Mouse (Mus musculus) limb, embryonic 13.5 days (tissue): ENCODE measurements at regions not wholly inside any gene's neighbourhood (a gene's known extent, or its start where the extent isn't known, plus 50 kb on each side); places are given as distances from the start of the nearest gene placed in this dataset.

Experiments
- ATAC-seq: fragments of 200-750 bp; cut with Nextera tagmentation; 2 replicates; pipeline ENCODE4 v1.8.0; 2017; ENCODE audit warnings: low read depth, moderate number of reproducible peaks, moderate TSS enrichment; ENCODE audit not compliant: low FRiP score
- H3K27ac ChIP-seq: fragments of 300-500 bp; sonication (generic); 2 replicates; pipeline ENCODE4 v1.5.1; 2015; ENCODE audit warnings: inconsistent platforms, mild to moderate bottlenecking, moderate library complexity
- H3K27me3 ChIP-seq: fragments of 300-500 bp; sonication (generic); 2 replicates; pipeline ENCODE4 v1.6.1; 2015; ENCODE audit warnings: mild to moderate bottlenecking, inconsistent platforms
- H3K36me3 ChIP-seq: fragments of 300-500 bp; sonication (generic); 2 replicates; pipeline ENCODE4 v1.6.1; 2015; ENCODE audit warnings: inconsistent platforms, mild to moderate bottlenecking, moderate library complexity
- H3K4me1 ChIP-seq: fragments of 300-500 bp; sonication (generic); 2 replicates; pipeline ENCODE4 v1.6.1; 2015; ENCODE audit warnings: inconsistent platforms
- H3K4me2 ChIP-seq: fragments of 300-500 bp; sonication (generic); replicated peaks from 2 replicates; pipeline ENCODE4 v1.6.1; 2015; ENCODE audit warnings: inconsistent platforms, mild to moderate bottlenecking, moderate library complexity
- H3K4me3 ChIP-seq: fragments of 300-500 bp; sonication (generic); 2 replicates; pipeline ENCODE4 v1.5.1; 2015; ENCODE audit warnings: moderate library complexity, mild to moderate bottlenecking, inconsistent platforms
- H3K9ac ChIP-seq: fragments of 300-500 bp; sonication (generic); 2 replicates; pipeline ENCODE4 v1.6.1; 2015; ENCODE audit warnings: mild to moderate bottlenecking, inconsistent platforms
- H3K9me3 ChIP-seq: fragments of 300-500 bp; sonication (generic); 2 replicates; pipeline ENCODE4 v1.6.1; 2016; ENCODE audit warnings: inconsistent platforms
- WGBS: fragments of 180-500 bp; shearing (Covaris S2); methylation state at CpG from one replicate; pipeline ENCODE4 v1.1.7; 2015; 5-methylcytosine and 5-hydroxymethylcytosine counted together

DNA sequence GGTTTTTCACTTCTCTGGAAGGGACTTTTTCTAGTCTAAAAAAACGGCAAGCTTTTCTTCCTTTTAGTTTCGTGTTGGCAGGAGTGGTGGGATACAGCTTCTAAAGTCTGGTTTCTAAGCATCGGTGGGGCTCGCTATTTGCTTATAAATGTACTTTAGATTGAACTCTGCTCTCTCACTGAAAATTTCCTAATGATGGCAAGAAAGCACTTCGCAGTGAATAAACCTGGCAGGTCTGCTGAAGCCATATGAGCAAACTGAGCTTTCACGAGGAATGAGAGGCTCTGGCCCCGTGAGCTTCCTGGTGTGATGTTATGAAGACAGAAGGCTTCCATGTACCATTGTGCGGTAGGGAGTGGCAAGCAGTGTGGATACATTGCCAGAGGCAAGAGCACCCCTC is 380.0 kb upstream of the Smim15 start:
- Histone ChIP-seq H3K4me1 (peaks cover 27% of the 10 kb centered on the region), H3K27ac (no peak overlapping the region), H3K4me3 (no peak overlapping the region), H3K4me2 (no peak overlapping the region), H3K9me3 (no peaks in the 10 kb centered on the region), H3K9ac (no peak overlapping the region), H3K36me3 (no peaks in the 10 kb centered on the region), H3K27me3 (peaks cover 58% of the 10 kb centered on the region)
- ATAC-seq: no peak
- 49% methylated on average over 8 of the region's 8 CpGs for WGBS

GRCm38 (mm10) chr13:107663745-107664144 is 380.5 kb upstream of the Smim15 start:
- Histone ChIP-seq H3K4me2 (no peak overlapping the region), H3K9ac (no peak overlapping the region), H3K4me3 (no peak overlapping the region), H3K4me1 (peaks cover 32% of the 10 kb centered on the region), H3K9me3 (no peaks in the 10 kb centered on the region), H3K36me3 (no peaks in the 10 kb centered on the region), H3K27ac (no peak overlapping the region), H3K27me3 (peaks cover 58% of the 10 kb centered on the region)
- 33% methylated on average over 12 of the region's 12 CpGs for WGBS
- no peak for ATAC-seq

- Histone ChIP-seq H3K4me1 (peaks cover 33% of the 10 kb centered on the region), H3K9ac (no peak overlapping the region), H3K27me3 (peaks cover 51% of the 10 kb centered on the region), H3K36me3 (no peaks in the 10 kb centered on the region), H3K9me3 (peaks cover 4% of the 10 kb centered on the region; the same call in 1 of the 2 replicates), H3K27ac (no peak overlapping the region), H3K4me2 (no peak overlapping the region), H3K4me3 (no peak overlapping the region)
- 22% methylated on average over 5 of the region's 5 CpGs for WGBS
- no peak for ATAC-seq
These were observed 382.8 kb upstream of the Smim15 start for GRCm38 (mm10) chr13:107661414-107661813.

- peaks cover 54% of the 10 kb centered on the region for H3K27me3 ChIP-seq
- H3K4me1 ChIP-seq: peaks cover 13% of the 10 kb centered on the region
- H3K4me2 ChIP-seq: peak overlapping the region; percentile 64
- H3K9me3 ChIP-seq: no peaks in the 10 kb centered on the region
- WGBS: 3% methylated on average over 27 of the region's 27 CpGs
- H3K4me3 ChIP-seq: peak overlapping the region; percentile 39
- H3K9ac ChIP-seq: 0 out of 2 replicates have a peak overlapping the region, but pooled peaks have one; percentile 35
- H3K36me3 ChIP-seq: no peaks in the 10 kb centered on the region
- ATAC-seq: 0 out of 2 replicates have a peak, but pooled peaks have one; percentile 20
- no peak overlapping the region for H3K27ac ChIP-seq
These were observed 398.2 kb upstream of the Smim15 start for GRCm38 (mm10) chr13:107645865-107646645.

- no peak for ATAC-seq
These were observed 399.0 kb upstream of the Smim15 start for GRCm38 (mm10) chr13:107645121-107645864.

DNA sequence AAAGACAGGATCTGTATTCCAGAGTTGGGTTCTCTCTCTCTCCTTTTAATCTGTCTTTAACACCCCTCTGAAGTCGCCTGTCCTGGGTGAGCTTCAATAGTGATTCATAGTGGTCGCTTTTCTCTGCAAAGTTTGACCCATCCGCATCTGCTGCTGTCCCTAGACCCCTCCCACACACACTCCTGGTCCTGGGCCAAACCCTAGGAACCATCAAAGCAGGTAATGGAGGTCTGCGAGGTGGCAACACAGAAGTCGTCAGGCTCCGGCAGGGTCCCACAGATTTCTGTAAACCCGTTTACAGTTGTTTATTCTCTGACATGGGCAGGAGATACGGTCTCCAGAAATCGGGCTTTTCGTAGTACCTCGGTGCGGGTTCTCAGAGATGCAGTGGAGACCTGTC is 399.5 kb upstream of the Smim15 start:
- peaks cover 54% of the 10 kb centered on the region for H3K27me3 ChIP-seq
- peak overlapping the region; percentile 64 for H3K4me2 ChIP-seq
- H3K9me3 ChIP-seq: no peaks in the 10 kb centered on the region
- no peak overlapping the region for H3K27ac ChIP-seq
- ATAC-seq: no peak
- WGBS: 24% methylated on average over 12 of the region's 12 CpGs
- H3K9ac ChIP-seq: no peak overlapping the region
- H3K4me1 ChIP-seq: peaks cover 7% of the 10 kb centered on the region
- no peaks in the 10 kb centered on the region for H3K36me3 ChIP-seq
- H3K4me3 ChIP-seq: peak overlapping the region; percentile 39

More at GRCm38 (mm10) chr13:107645121-107645864, 399.0 kb upstream of the Smim15 start:
- Histone ChIP-seq H3K36me3 (no peaks in the 10 kb centered on the region), H3K27me3 (peaks cover 54% of the 10 kb centered on the region), H3K9me3 (no peaks in the 10 kb centered on the region), H3K4me3 (peak overlapping the region; percentile 39), H3K4me2 (peak overlapping the region; percentile 64), H3K27ac (no peak overlapping the region), H3K9ac (peak overlapping the region; percentile 25; the same call in 1 of the 2 replicates), H3K4me1 (peaks cover 13% of the 10 kb centered on the region)
- 3% methylated on average over 36 of the region's 36 CpGs for WGBS

DNA sequence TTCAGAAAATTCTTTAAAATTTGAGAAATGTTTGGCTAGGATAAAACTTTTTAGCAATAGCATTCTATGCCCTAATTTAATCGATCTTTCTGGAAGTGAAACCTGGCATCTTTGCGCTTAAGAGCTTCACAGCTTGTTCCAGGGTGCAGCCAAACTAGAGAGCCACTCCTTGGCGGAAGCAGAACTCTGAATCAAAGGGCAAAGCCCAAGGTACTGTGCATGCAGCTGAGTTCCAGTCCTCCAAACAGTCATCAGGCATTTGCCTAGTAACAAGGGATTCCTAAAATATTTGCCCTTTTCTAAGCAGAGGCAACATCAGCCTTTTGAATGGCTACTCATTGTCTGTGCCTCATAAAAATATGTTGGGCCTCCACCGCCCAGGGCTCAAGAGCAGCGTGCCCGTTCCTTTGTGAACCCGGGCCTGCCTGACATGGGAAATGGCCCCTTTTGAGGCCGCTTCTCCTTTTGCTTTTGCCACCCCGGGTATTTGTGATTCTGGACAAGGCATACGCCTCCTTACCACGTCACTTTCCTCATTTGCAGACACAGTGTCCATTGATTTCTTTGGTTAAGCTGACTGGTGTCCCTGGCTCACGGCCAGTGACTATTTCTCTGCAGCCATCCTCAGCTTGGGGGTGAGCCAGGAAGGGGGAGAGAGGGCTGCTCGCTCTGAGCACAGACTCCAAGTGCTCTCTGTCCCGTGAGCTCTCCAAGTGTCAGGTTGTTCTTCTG is 402.2 kb upstream of the Smim15 start:
- peaks cover 7% of the 10 kb centered on the region for H3K4me1 ChIP-seq
- no peak for ATAC-seq
- no peak overlapping the region for H3K9ac ChIP-seq
- no peak overlapping the region for H3K27ac ChIP-seq
- WGBS: 80% methylated on average over 14 of the region's 14 CpGs
- H3K36me3 ChIP-seq: no peaks in the 10 kb centered on the region
- H3K9me3 ChIP-seq: no peaks in the 10 kb centered on the region
- no peak overlapping the region for H3K4me3 ChIP-seq
- H3K27me3 ChIP-seq: peaks cover 40% of the 10 kb centered on the region
- H3K4me2 ChIP-seq: no peak overlapping the region

- no peak for ATAC-seq
- Histone ChIP-seq H3K27me3 (peaks cover 17% of the 10 kb centered on the region), H3K9me3 (no peaks in the 10 kb centered on the region), H3K27ac (no peak overlapping the region), H3K4me1 (peaks cover 6% of the 10 kb centered on the region), H3K9ac (no peak overlapping the region), H3K36me3 (no peaks in the 10 kb centered on the region), H3K4me3 (no peak overlapping the region), H3K4me2 (no peak overlapping the region)
- 74% methylated on average over 4 of the region's 4 CpGs for WGBS
These were observed 404.6 kb upstream of the Smim15 start for GRCm38 (mm10) chr13:107639620-107640019.

DNA sequence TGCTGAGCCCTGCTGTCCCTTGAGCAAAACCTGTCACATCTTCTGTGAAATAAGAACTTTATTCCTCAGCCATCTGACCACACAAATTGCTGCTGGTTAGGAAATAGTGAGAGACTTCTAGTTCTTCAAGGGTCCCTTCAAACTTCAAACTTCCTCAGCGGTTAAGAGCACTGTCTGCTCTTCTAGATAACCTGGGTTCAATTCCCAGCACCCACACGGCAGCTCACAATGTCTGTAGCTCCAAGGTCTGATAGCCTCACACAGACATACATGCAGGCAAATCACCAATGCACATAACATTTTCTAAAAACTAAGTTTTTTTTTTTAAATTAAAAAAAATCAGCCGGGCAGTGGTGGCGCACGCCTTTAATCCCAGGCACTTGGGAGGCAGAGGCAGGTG is 407.0 kb upstream of the Smim15 start:
- Histone ChIP-seq H3K9ac (no peak overlapping the region), H3K4me1 (peaks cover 7% of the 10 kb centered on the region), H3K9me3 (no peaks in the 10 kb centered on the region), H3K4me3 (no peak overlapping the region), H3K36me3 (no peaks in the 10 kb centered on the region), H3K4me2 (no peak overlapping the region), H3K27ac (no peak overlapping the region), H3K27me3 (no peaks in the 10 kb centered on the region)
- 92% methylated on average over 5 of the region's 5 CpGs for whole genome bisulfite sequencing
- ATAC-seq: no peak

DNA sequence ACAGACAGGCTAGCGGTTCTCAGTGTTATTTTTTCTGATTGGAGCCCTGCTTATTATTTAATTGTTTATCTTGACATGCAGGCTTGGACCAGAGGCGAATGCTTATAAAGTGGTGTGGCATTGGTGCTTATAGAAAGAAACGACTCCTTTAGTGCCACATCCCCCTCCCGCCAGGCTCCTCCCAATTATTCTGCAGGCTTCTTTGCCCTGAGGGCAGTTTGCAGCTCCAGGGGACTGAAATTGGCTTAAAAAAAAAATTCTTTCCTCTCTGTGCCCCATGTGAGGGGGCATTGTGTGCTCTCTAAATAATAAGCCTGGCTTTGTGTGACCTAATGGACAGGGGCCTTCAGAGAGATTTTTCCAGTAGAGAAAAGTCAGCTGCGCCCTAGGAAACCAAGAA is 409.1 kb upstream of the Smim15 start:
- H3K9me3 ChIP-seq: no peaks in the 10 kb centered on the region
- H3K27me3 ChIP-seq: no peaks in the 10 kb centered on the region
- ATAC-seq: no peak
- H3K27ac ChIP-seq: no peak overlapping the region
- H3K4me3 ChIP-seq: no peak overlapping the region
- no peaks in the 10 kb centered on the region for H3K36me3 ChIP-seq
- no peak overlapping the region for H3K4me2 ChIP-seq
- 52% methylated on average over 5 of the region's 5 CpGs for WGBS
- H3K9ac ChIP-seq: no peak overlapping the region
- H3K4me1 ChIP-seq: peaks cover 7% of the 10 kb centered on the region

- WGBS: 84% methylated on average over 2 of the region's 2 CpGs
These were observed 417.2 kb upstream of the Smim15 start for GRCm38 (mm10) chr13:107627073-107627472.

DNA sequence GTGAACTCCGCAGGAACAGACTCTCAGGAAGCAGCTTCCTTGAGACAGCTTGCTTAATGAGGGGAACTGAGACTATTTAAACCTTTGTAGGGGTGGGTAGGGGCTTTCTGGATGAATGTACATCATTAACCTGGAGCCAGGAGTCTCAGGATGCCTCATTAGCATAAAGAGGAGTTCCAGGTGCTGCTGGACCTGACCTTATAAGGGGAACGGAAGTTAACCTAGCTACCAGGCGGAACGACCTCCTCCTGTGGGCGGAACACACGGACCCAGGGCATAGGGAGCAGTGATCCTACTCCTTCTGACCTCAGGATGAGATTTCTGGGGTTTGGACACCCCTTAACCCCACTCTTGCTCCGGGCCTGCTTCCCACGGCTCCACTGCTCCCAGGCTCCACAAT is 417.6 kb upstream of the Smim15 start:
- ATAC-seq: no peak
- Histone ChIP-seq H3K9me3 (no peaks in the 10 kb centered on the region), H3K36me3 (no peaks in the 10 kb centered on the region), H3K4me3 (no peak overlapping the region), H3K27me3 (peaks cover 6% of the 10 kb centered on the region; the same call in 1 of the 2 replicates), H3K9ac (no peak overlapping the region), H3K27ac (no peak overlapping the region), H3K4me1 (no peaks in the 10 kb centered on the region), H3K4me2 (no peak overlapping the region)
- 57% methylated on average over 8 of the region's 8 CpGs for WGBS

More at GRCm38 (mm10) chr13:107627073-107627472, 417.2 kb upstream of the Smim15 start:
- H3K4me3 ChIP-seq: no peak overlapping the region
- H3K9ac ChIP-seq: no peak overlapping the region
- no peak overlapping the region for H3K4me2 ChIP-seq
- peaks cover 5% of the 10 kb centered on the region; the same call in 1 of the 2 replicates for H3K27me3 ChIP-seq
- H3K36me3 ChIP-seq: no peaks in the 10 kb centered on the region
- H3K4me1 ChIP-seq: no peaks in the 10 kb centered on the region
- ATAC-seq: no peak
- H3K27ac ChIP-seq: no peak overlapping the region
- no peaks in the 10 kb centered on the region for H3K9me3 ChIP-seq
